Mouse (Mus musculus): ENCODE data around the gene Ambra1. TPM values are rescaled to one million over a fixed set of nuclear protein-coding genes. Genes with fewer than 3 reads are reported as not detected.

Ambra1 gene
- polyA plus RNA-seq, 1 experiment from 2014 or later: 27.0 TPM

DNA sequence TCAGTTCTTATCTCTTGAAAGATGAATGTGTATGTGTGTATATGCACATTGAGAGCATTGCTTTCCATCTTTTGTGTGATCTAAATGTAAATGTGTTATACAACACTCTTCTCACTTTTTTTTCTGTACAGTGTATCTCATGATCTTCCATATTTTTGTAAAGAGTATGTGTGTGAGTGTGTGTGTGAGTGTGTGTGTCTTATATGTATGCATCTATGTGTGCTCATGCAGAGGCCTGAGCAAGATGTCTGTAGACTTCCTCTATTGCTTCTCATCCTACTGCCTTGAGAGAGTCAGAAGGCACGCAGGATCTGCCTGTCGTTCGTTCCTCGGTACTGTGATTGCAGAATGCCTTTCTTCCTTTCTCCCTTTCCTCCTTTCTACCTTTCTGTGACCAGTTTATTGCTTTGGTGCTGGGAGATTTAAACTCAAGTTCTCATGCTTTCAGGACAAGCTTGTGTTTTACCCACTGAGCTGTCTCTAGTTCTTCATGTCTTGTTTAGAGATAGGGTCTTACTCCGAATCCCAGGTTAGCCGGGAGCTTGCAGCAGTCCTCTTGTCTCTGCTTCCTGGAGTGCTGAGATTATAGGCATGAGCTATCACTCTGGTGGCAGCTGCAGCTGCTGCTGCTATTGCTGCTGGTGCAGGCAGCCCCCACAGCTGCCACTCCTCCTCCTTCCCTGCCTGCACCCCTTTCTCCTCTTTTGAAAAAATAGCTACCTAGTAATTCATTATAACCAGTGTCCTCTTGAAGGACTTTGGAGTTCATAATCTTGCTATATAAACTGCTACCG is 148.7 kb downstream of the Ambra1 start:
- H3K27ac ChIP-seq (replicated peaks): peak overlapping the region; percentile 20; the same call in 1 of the 2 replicates
- no peaks in the 10 kb centered on the region for H3K27me3 ChIP-seq
- WGBS: 65% methylated on average over 7 of the region's 7 CpGs
- no peak overlapping the region for H3K9ac ChIP-seq (replicated peaks)
- peaks cover 6% of the 10 kb centered on the region for H3K4me1 ChIP-seq
- no peaks in the 10 kb centered on the region for H3K9me3 ChIP-seq
- no peak for ATAC-seq (ENCODE audit: low FRiP score, low read depth)
- peaks cover 12% of the 10 kb centered on the region for H3K36me3 ChIP-seq
- H3K4me2 ChIP-seq (replicated peaks): no peak overlapping the region
- H3K4me3 ChIP-seq: no peak overlapping the region

GRCm38 (mm10) chr2:91883961-91884360 is 154.0 kb downstream of the Ambra1 start:
- H3K4me2 ChIP-seq (replicated peaks): no peak overlapping the region
- H3K27ac ChIP-seq (replicated peaks): no peak overlapping the region
- no peak for ATAC-seq (ENCODE audit: low FRiP score, low read depth)
- peaks cover under 1% of the 10 kb centered on the region; the same call in 1 of the 2 replicates for H3K4me1 ChIP-seq
- 86% methylated on average over 4 of the region's 4 CpGs for WGBS
- no peak overlapping the region for H3K9ac ChIP-seq (replicated peaks)
- H3K4me3 ChIP-seq: no peak overlapping the region
- no peaks in the 10 kb centered on the region for H3K9me3 ChIP-seq
- H3K36me3 ChIP-seq: peaks cover 19% of the 10 kb centered on the region
- H3K27me3 ChIP-seq: no peaks in the 10 kb centered on the region

- H3K27me3 ChIP-seq: no peaks in the 10 kb centered on the region
- H3K36me3 ChIP-seq: peaks cover 19% of the 10 kb centered on the region
- no peak overlapping the region for H3K9ac ChIP-seq (replicated peaks)
- ATAC-seq (ENCODE audit: low FRiP score, low read depth): no peak
- 82% methylated on average over 4 of the region's 4 CpGs for WGBS
- no peaks in the 10 kb centered on the region for H3K9me3 ChIP-seq
- no peak overlapping the region for H3K27ac ChIP-seq (replicated peaks)
- H3K4me2 ChIP-seq (replicated peaks): no peak overlapping the region
- H3K4me3 ChIP-seq: no peak overlapping the region
- H3K4me1 ChIP-seq: no peaks in the 10 kb centered on the region
Measured at GRCm38 (mm10) chr2:91884616-91885015, 154.7 kb downstream of the Ambra1 start.

GRCm38 (mm10) chr2:91894716-91895115 is 164.8 kb downstream of the Ambra1 start:
- Histone ChIP-seq H3K4me2 (replicated peaks) (no peak overlapping the region), H3K9me3 (no peaks in the 10 kb centered on the region), H3K36me3 (0 out of 2 replicates have a peak, but pooled peaks cover 4% of the 10 kb centered on the region), H3K27me3 (no peaks in the 10 kb centered on the region), H3K9ac (replicated peaks) (no peak overlapping the region), H3K27ac (replicated peaks) (no peak overlapping the region), H3K4me3 (no peak overlapping the region), H3K4me1 (no peaks in the 10 kb centered on the region)
- ATAC-seq (ENCODE audit: low FRiP score, low read depth): no peak
- 87% methylated on average over 3 of the region's 3 CpGs for WGBS

DNA sequence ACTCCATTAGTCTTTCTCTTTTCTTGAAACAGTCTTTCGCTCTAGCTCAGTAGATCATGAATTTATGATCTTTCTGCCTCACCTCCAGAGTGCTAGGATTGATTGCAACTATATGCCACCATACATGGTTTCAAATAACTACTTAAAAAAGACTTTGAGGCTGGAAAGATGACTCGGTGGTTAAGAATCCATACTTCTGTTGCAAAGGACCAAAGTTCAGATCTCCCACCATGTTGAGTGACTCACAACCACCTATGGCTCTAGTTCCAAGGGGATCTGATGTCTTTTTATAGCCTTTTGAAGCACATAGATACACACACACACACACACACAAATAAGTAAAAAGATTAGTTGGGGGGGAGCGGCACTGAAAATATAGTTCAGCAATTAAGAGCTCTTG is 165.5 kb downstream of the Ambra1 start:
- no peak for ATAC-seq (ENCODE audit: low FRiP score, low read depth)
- Histone ChIP-seq H3K27ac (replicated peaks) (no peak overlapping the region), H3K4me1 (no peaks in the 10 kb centered on the region), H3K4me3 (no peak overlapping the region), H3K27me3 (no peaks in the 10 kb centered on the region), H3K4me2 (replicated peaks) (no peak overlapping the region), H3K36me3 (peaks cover 6% of the 10 kb centered on the region; the same call in 1 of the 2 replicates), H3K9ac (replicated peaks) (no peak overlapping the region), H3K9me3 (no peaks in the 10 kb centered on the region)
- 91% methylated on average over 3 of the region's 3 CpGs for WGBS

DNA sequence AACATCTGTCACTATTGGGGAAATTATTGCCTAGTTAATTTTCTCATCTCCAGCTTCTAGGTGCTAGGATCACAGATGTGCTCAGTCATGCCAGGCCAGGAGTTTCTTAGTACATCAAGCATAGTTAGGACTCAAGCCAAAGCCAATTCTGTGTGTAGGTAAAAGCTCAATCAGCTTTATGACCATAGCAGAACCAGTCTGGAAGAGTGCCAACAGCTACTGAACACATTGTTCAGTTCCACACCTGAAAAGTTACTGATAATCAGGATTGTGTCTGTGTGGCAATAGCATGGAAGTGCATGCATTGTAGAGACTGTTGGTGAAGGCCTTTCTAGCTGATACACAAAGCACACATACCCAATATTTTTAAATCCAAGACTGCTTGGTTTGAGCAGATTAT is 168.0 kb downstream of the Ambra1 start:
- H3K27me3 ChIP-seq: no peaks in the 10 kb centered on the region
- no peak overlapping the region for H3K4me2 ChIP-seq (replicated peaks)
- H3K4me1 ChIP-seq: no peaks in the 10 kb centered on the region
- no peak overlapping the region for H3K4me3 ChIP-seq
- no peak overlapping the region for H3K27ac ChIP-seq (replicated peaks)
- ATAC-seq (ENCODE audit: low FRiP score, low read depth): no peak
- peaks cover 17% of the 10 kb centered on the region; the same call in 1 of the 2 replicates for H3K36me3 ChIP-seq
- H3K9ac ChIP-seq (replicated peaks): no peak overlapping the region
- H3K9me3 ChIP-seq: no peaks in the 10 kb centered on the region

DNA sequence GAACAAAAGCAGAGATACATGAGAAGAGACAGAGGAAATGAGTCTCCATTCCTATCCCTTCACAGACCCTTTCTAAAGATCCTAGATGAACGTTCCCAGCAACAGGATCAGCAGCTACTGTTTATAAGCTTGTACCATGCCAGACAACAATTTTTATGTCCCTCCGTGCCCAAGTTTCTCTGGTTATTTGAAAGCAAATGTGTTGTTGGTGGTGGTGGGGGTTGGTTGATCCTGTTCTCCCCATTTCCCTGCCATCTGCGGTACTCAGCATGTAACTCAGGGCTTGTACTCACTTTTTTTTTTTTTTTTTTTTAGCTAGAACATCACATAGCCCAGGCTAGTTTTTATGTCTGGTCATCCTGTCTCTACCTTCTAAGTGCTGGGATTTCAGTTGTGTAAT is 169.2 kb downstream of the Ambra1 start:
- 92% methylated on average over 3 of the region's 3 CpGs for WGBS
- H3K27me3 ChIP-seq: no peaks in the 10 kb centered on the region
- ATAC-seq (ENCODE audit: low FRiP score, low read depth): no peak
- H3K4me1 ChIP-seq: no peaks in the 10 kb centered on the region
- peaks cover 12% of the 10 kb centered on the region; the same call in 1 of the 2 replicates for H3K36me3 ChIP-seq
- H3K9ac ChIP-seq (replicated peaks): no peak overlapping the region
- H3K4me3 ChIP-seq: no peak overlapping the region
- H3K9me3 ChIP-seq: no peaks in the 10 kb centered on the region
- no peak overlapping the region for H3K27ac ChIP-seq (replicated peaks)
- no peak overlapping the region for H3K4me2 ChIP-seq (replicated peaks)

GRCm38 (mm10) chr2:91900431-91900830 is 170.5 kb downstream of the Ambra1 start:
- Histone ChIP-seq H3K9ac (replicated peaks) (no peak overlapping the region), H3K27ac (replicated peaks) (no peak overlapping the region), H3K4me1 (no peaks in the 10 kb centered on the region), H3K36me3 (peaks cover 12% of the 10 kb centered on the region; the same call in 1 of the 2 replicates), H3K27me3 (no peaks in the 10 kb centered on the region), H3K4me2 (replicated peaks) (no peak overlapping the region), H3K9me3 (no peaks in the 10 kb centered on the region), H3K4me3 (no peak overlapping the region)
- 93% methylated on average over 8 of the region's 8 CpGs for WGBS
- ATAC-seq (ENCODE audit: low FRiP score, low read depth): no peak

GRCm38 (mm10) chr2:91902336-91902735 is 172.4 kb downstream of the Ambra1 start:
- H3K27ac ChIP-seq (replicated peaks): no peak overlapping the region
- no peak overlapping the region for H3K4me2 ChIP-seq (replicated peaks)
- H3K9ac ChIP-seq (replicated peaks): no peak overlapping the region
- no peaks in the 10 kb centered on the region for H3K4me1 ChIP-seq
- WGBS: 70% methylated on average over 5 of the region's 5 CpGs
- H3K9me3 ChIP-seq: no peaks in the 10 kb centered on the region
- peaks cover 18% of the 10 kb centered on the region for H3K36me3 ChIP-seq
- no peaks in the 10 kb centered on the region for H3K27me3 ChIP-seq
- H3K4me3 ChIP-seq: no peak overlapping the region
- ATAC-seq (ENCODE audit: low FRiP score, low read depth): no peak

- peaks cover 19% of the 10 kb centered on the region for H3K36me3 ChIP-seq
- no peak for ATAC-seq (ENCODE audit: low FRiP score, low read depth)
- H3K27ac ChIP-seq (replicated peaks): no peak overlapping the region
- H3K4me2 ChIP-seq (replicated peaks): no peak overlapping the region
- no peaks in the 10 kb centered on the region for H3K27me3 ChIP-seq
- no peak overlapping the region for H3K9ac ChIP-seq (replicated peaks)
- 93% methylated on average over 3 of the region's 3 CpGs for WGBS
- H3K4me1 ChIP-seq: no peaks in the 10 kb centered on the region
- no peak overlapping the region for H3K4me3 ChIP-seq
- no peaks in the 10 kb centered on the region for H3K9me3 ChIP-seq
Measured at GRCm38 (mm10) chr2:91903171-91903925, 173.4 kb downstream of the Ambra1 start.

DNA sequence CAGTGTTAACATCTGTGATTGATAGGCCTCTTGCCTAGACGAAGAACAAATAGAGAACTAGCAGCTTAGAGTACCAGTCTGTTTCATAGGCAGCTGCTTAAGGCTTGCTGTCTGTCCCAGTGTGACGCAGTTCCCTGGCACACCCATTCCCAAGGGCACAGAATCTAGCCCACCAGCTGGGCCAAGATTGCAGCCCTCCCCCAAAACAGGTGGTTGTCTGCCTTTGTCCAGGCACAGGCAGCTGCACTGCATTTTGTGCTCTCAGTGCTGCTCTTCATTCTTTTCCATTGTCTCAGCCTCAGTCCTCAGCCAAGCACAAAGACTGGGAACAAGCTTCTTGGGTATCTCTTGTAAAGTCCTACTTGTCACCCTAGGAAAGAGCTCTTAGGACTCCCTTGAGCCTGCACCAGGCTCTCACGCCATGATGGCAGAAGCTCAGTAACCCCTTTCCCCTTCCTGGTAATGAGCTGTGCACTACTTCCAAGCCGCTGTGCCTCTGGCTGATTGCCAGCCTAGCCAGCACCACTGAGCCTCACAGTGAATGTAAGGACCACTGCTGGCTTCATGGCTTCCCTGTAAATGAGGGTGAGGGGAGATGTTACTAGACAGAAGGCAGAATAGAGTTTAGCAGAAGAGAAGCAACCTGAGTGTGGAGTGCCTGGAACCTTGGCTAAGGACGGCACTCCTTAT is 174.8 kb downstream of the Ambra1 start:
- Histone ChIP-seq H3K9me3 (no peaks in the 10 kb centered on the region), H3K36me3 (peaks cover 33% of the 10 kb centered on the region), H3K4me2 (replicated peaks) (no peak overlapping the region), H3K4me3 (no peak overlapping the region), H3K27ac (replicated peaks) (peak overlapping the region; percentile 52), H3K9ac (replicated peaks) (no peak overlapping the region), H3K4me1 (no peaks in the 10 kb centered on the region), H3K27me3 (no peaks in the 10 kb centered on the region)
- no peak; the same call in 1 of the 2 replicates for ATAC-seq (ENCODE audit: low FRiP score, low read depth)
- 70% methylated on average over 5 of the region's 5 CpGs for WGBS

DNA sequence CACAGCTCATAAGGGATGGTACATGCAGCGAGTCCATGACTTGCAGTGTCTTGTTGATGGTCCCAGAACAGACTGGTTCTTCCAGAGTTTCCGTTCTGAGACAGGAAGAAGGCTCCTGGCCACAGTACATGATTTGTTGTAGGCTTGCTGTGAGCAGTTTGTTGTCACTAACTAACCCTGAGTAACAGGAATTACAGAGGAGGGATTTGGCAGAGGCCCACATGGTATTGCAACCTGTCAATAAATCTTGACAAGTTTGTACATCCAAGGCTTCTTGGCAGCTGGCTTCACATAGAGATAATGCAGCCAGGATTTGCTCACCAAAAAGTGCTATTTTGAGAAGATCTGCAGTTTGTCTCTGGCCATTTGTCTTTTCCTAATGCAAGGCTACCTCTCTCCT is 176.2 kb downstream of the Ambra1 start:
- H3K27me3 ChIP-seq: no peaks in the 10 kb centered on the region
- H3K9me3 ChIP-seq: no peaks in the 10 kb centered on the region
- no peaks in the 10 kb centered on the region for H3K4me1 ChIP-seq
- no peak for ATAC-seq (ENCODE audit: low FRiP score, low read depth)
- H3K4me3 ChIP-seq: no peak overlapping the region
- H3K36me3 ChIP-seq: peaks cover 35% of the 10 kb centered on the region
- H3K9ac ChIP-seq (replicated peaks): no peak overlapping the region
- 98% methylated on average over 2 of the region's 2 CpGs for WGBS
- H3K27ac ChIP-seq (replicated peaks): no peak overlapping the region
- no peak overlapping the region for H3K4me2 ChIP-seq (replicated peaks)

Data from midbrain, embryonic 12.5 days (tissue).